Mouse (Mus musculus): ENCODE results near the gene Glo1.

DNA sequence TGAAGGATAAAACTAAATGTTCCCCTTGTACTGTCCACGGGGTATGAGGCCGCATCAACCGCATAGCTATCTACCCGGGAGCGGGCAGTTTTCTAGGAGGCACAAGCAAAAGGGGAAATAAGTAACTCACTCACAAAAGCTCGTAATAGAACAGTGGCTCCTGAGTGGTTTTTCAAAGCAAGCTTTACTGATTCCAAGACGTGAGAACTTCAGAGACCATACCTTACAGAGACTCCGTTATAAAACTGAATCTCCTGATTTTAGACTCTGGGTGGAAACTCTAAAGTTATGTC is 51.9 kb downstream of the Glo1 start:
- no peak for TF ChIP-seq POLR2A (IDR thresholded peaks at IDR 0.05; ENCODE audit: borderline replicate concordance, control insufficient read depth, low read depth, low read length)
- TF ChIP-seq CTCF (IDR thresholded peaks at IDR 0.05; ENCODE audit: control insufficient read depth, insufficient read depth, low read length): no peak

All from bone marrow, adult 2 months (tissue).